ENCODE assay signal across 14 mouse cellular contexts in the genomic region with DNA sequence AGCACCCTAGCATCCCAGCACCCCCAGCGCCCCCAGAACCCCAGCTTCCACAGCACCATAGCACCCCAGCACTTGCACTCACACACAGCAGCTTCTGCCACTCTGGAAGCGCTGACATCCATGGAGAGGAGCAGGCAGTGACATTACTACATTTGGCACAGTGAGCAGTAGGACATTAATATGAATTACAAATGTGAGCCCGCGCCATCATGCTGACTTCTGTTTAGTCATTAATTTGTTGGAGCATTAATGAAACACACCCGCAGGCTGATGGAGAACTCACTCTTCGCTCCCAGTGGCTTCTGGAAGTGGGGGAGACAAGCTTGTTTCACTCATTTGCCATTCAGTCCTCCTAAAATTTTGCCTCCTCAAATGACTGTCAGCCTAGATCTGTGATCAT.
"Had no signal": no experiment of that assay in that cellular context is flagged by ENCODE, and none has a peak within 500 bp of the region (broad histone marks: within the 10 kb centered on the region; RNA-seq: fewer than 3 reads in every experiment).

No protein-coding gene starts in this region.

- H3K36me3 ChIP-seq: liver, embryonic 13.5 days; lung, embryonic 15.5 days; midbrain, embryonic 13.5 days; neural tube, embryonic 15.5 days had no signal

- DNase-seq: kidney, adult 18-20 months; kidney, postnatal 14 days; liver; liver, embryonic 13.5 days; liver, postnatal 0 days; lung, postnatal 14 days; right cerebral cortex, adult 18-20 months; right cerebral cortex, postnatal 25 days; thymus, postnatal 36 days had no signal

- H3K9ac ChIP-seq: limb, embryonic 12.5 days; liver, embryonic 13.5 days; liver, postnatal 0 days; lung, embryonic 15.5 days; midbrain, embryonic 13.5 days; neural tube, embryonic 15.5 days had no signal

- H3K4me2 ChIP-seq: limb, embryonic 12.5 days; liver, embryonic 13.5 days; lung, embryonic 15.5 days; midbrain, embryonic 13.5 days; neural tube, embryonic 15.5 days had no signal

- H3K27me3 ChIP-seq: limb, embryonic 12.5 days; liver, embryonic 13.5 days; lung, embryonic 15.5 days; neural tube, embryonic 15.5 days had no signal

- H3K27ac ChIP-seq: limb, embryonic 12.5 days; liver, embryonic 13.5 days; lung, embryonic 15.5 days; midbrain, embryonic 13.5 days; neural tube, embryonic 15.5 days had no signal

- H3K4me3 ChIP-seq: limb, embryonic 12.5 days; liver, embryonic 13.5 days; lung, embryonic 15.5 days; midbrain, embryonic 13.5 days; myocyte; neural tube, embryonic 15.5 days had no signal

- ATAC-seq: liver, postnatal 0 days; midbrain, embryonic 13.5 days had no signal

- H3K9me3 ChIP-seq: limb, embryonic 12.5 days; liver, embryonic 13.5 days; lung, embryonic 15.5 days; midbrain, embryonic 13.5 days; neural tube, embryonic 15.5 days had no signal
